Mouse (Mus musculus): ENCODE data around the gene Rbm8a.

DNA sequence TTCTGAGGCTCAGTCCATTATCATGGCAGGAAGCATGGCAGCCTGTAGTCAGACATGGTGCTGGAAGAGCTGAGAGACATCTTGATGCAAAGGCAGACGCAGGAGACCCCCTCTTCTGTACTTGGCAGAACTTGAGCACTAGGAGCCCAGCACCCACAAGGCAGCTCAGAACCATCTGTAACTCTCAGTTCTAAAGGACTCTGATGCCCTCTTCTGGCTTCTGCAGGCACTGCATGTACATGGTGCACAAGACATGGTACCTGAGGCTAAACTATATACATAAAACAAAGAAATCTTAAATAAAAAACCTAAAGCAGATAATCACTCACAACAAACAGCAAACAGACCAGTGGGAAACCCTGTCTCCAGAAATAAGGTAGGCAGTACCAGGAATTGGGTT is 9.5 kb downstream of the Rbm8a start:
- TF ChIP-seq CTCF (IDR thresholded peaks at IDR 0.05) (peak; percentile 95), POLR2A (IDR thresholded peaks at IDR 0.05; ENCODE audit: insufficient read depth, low read depth, low read length) (no peak), EP300 (IDR thresholded peaks at IDR 0.05; ENCODE audit: insufficient read depth, low read depth, low read length) (peak; percentile 60; the same call in 1 of the 2 replicates)

Measured in heart, adult 2 months (tissue).